Comparison of ENCODE assay signal across 8 mouse cellular contexts in the genomic region with DNA sequence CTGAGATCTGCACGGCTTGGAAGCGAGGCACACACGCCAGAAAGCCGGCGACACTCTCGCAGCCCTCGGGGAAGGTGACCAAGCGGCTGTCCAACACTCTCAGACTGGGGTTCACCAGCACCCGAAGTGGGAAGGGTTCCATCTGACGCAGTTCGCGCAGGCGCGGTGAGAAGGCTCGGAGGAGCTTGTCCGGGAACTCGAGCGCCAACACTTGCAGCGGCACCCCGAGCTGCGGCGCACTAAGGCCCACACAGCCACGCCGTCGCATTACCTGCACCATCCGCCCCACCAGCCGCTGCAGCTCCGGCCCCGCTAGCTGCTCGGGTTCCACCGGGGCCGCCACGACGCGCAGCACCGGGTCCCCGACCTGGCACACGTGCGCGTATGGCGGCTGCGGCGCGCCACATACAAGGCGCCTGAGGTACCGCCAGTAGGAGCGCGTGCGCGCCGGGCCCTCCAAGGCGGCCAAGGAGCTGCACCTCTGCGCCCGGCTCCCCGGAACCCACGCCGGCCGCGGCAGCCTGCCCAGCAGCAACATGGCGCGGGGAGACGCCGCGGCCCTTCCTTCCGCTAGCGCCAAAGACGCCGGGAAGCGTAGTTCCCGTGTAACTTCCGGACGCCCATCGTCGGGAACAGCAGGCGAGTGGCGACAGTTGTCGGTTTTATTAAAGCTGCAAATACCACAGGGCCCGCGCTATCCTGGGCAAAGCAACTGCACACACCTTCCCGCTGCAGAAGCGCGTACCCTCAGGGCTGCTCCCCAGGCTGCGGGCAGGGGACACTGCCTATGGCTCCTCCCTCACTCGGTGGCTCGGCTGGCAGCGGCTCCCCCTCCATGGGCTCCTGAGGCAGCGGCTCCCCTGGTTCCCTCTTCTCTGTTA. TPM values are rescaled to one million over a fixed set of nuclear protein-coding genes. Genes with fewer than 3 reads are reported as not detected.
DNase-seq lines count a peak whose midpoint lies in the region; ATAC-seq and TF ChIP-seq lines count a peak whose summit lies in the region.

A gene (minus strand): TSS at position 554 of the 881 bp plus-strand sequence.

- TF ChIP-seq EP300 in liver, embryonic 14.5 days (IDR thresholded peaks at IDR 0.05; ENCODE audit: low read depth): no peak

- no peaks in the 10 kb centered on the region for H3K9me3 ChIP-seq in forebrain, embryonic 12.5 days
- no peaks in the 10 kb centered on the region for H3K9me3 ChIP-seq in heart, embryonic 16.5 days (replicated peaks; ENCODE audit: control insufficient read depth, low read length)
- no peaks in the 10 kb centered on the region for H3K9me3 ChIP-seq in liver, embryonic 14.5 days (ENCODE audit: control insufficient read depth, low read length)
- no peaks in the 10 kb centered on the region for H3K9me3 ChIP-seq in neural tube, embryonic 11.5 days (ENCODE audit: control insufficient read depth, low read length)
- H3K9me3 ChIP-seq in stomach, embryonic 16.5 days (replicated peaks; ENCODE audit: control insufficient read depth, low read length): no peaks in the 10 kb centered on the region

- no peaks in the 10 kb centered on the region for H3K27me3 ChIP-seq in forebrain, embryonic 12.5 days
- H3K27me3 ChIP-seq in heart, embryonic 16.5 days (ENCODE audit: control insufficient read depth, insufficient read depth, low read length): no peaks in the 10 kb centered on the region
- no peaks in the 10 kb centered on the region for H3K27me3 ChIP-seq in liver, embryonic 14.5 days (ENCODE audit: control insufficient read depth, insufficient read depth, low read length)
- H3K27me3 ChIP-seq in neural tube, embryonic 11.5 days (ENCODE audit: control insufficient read depth, insufficient read depth, low read length): no peaks in the 10 kb centered on the region
- no peaks in the 10 kb centered on the region for H3K27me3 ChIP-seq in stomach, embryonic 16.5 days (ENCODE audit: control insufficient read depth, insufficient read depth, low read length)

- under 1% methylated on average over 87 of the region's 87 CpGs for WGBS in forebrain, embryonic 12.5 days
- WGBS in heart, embryonic 16.5 days: under 1% methylated on average over 87 of the region's 87 CpGs
- 0% methylated on average over 87 of the region's 87 CpGs for WGBS in liver, embryonic 14.5 days (ENCODE audit: insufficient replicate concordance)
- WGBS in neural tube, embryonic 11.5 days: under 1% methylated on average over 76 of the region's 87 CpGs
- WGBS in stomach, embryonic 16.5 days: under 1% methylated on average over 87 of the region's 87 CpGs

- ATAC-seq in forebrain, embryonic 12.5 days (ENCODE audit: low FRiP score): peak; percentile 85
- peak; percentile 86 for ATAC-seq in heart, embryonic 16.5 days (replicated peaks; ENCODE audit: extremely low read depth, insufficient read depth, low FRiP score)
- ATAC-seq in liver, embryonic 14.5 days (ENCODE audit: insufficient read depth): peak; percentile 79
- peak; percentile 83 for ATAC-seq in neural tube, embryonic 11.5 days (ENCODE audit: insufficient read depth, low FRiP score, low TSS enrichment)
- ATAC-seq in stomach, embryonic 16.5 days (ENCODE audit: insufficient read depth, low FRiP score): peak; percentile 87

- peak within 1 kb of the TSS; percentile 92 for H3K27ac ChIP-seq in forebrain, embryonic 12.5 days
- peak within 1 kb of the TSS; percentile 92 for H3K27ac ChIP-seq in heart, embryonic 16.5 days (ENCODE audit: low read length)
- H3K27ac ChIP-seq in liver, embryonic 14.5 days: peak within 1 kb of the TSS; percentile 37
- H3K27ac ChIP-seq in neural tube, embryonic 11.5 days (ENCODE audit: low read depth, low read length): peak within 1 kb of the TSS; percentile 85
- peak within 1 kb of the TSS; percentile 93 for H3K27ac ChIP-seq in stomach, embryonic 16.5 days (ENCODE audit: low read length)

- DNase-seq in CD8-positive naive resting alpha-beta T cell, adult 2 months (ENCODE audit: low read depth in 2 of 2, low spot score in 2 of 2): peak; percentile 62 to 69
- peak; percentile 75 for DNase-seq in c-Kit-positive CD71-positive TER-119-negative erythroid progenitor cells, embryonic 14.5 days (ENCODE audit: low read depth)
- peak; percentile 82 to 90 for DNase-seq in kidney, postnatal 36 days
- DNase-seq in liver, embryonic 14.5 days (ENCODE audit: low read depth in 3 of 3, low spot score in 3 of 3): peak; percentile 52 to 54 (median 53)
- peak; percentile 80 for DNase-seq in neural tube, embryonic 11.5 days (ENCODE audit: low spot score)

- peaks cover 24% of the 10 kb centered on the region for H3K4me1 ChIP-seq in forebrain, embryonic 12.5 days
- H3K4me1 ChIP-seq in heart, embryonic 16.5 days (ENCODE audit: control insufficient read depth, insufficient read depth, low read length): peaks cover 19% of the 10 kb centered on the region
- peaks cover 0 to 11% of the 10 kb centered on the region in 2 experiments; a peak in 2 of 4 replicates for H3K4me1 ChIP-seq in liver, embryonic 14.5 days (replicated peaks; ENCODE audit: control insufficient read depth in 2 of 2, insufficient read depth in 2 of 2, low read length in 1 of 2)
- H3K4me1 ChIP-seq in neural tube, embryonic 11.5 days (ENCODE audit: control insufficient read depth, insufficient read depth, low read length): 0 out of 2 replicates have a peak, but pooled peaks cover 4% of the 10 kb centered on the region
- peaks cover 4% of the 10 kb centered on the region for H3K4me1 ChIP-seq in stomach, embryonic 16.5 days (ENCODE audit: control insufficient read depth, insufficient read depth, low read length)

- no peak for TF ChIP-seq CTCF in liver, embryonic 14.5 days (IDR thresholded peaks at IDR 0.05; ENCODE audit: low read depth)

- peak within 1 kb of the TSS; percentile 92 for H3K4me2 ChIP-seq in forebrain, embryonic 12.5 days
- H3K4me2 ChIP-seq in heart, embryonic 16.5 days (ENCODE audit: low read depth, low read length): peak within 1 kb of the TSS; percentile 93
- H3K4me2 ChIP-seq in liver, embryonic 14.5 days (ENCODE audit: low read depth): peak within 1 kb of the TSS; percentile 83
- H3K4me2 ChIP-seq in neural tube, embryonic 11.5 days (ENCODE audit: low read depth): peak within 1 kb of the TSS; percentile 93
- H3K4me2 ChIP-seq in stomach, embryonic 16.5 days (ENCODE audit: low read depth, low read length): peak within 1 kb of the TSS; percentile 86

- peaks cover 81% of the 10 kb centered on the region for H3K36me3 ChIP-seq in forebrain, embryonic 12.5 days (replicated peaks)
- H3K36me3 ChIP-seq in heart, embryonic 16.5 days (ENCODE audit: control insufficient read depth, insufficient read depth): peaks cover 70% of the 10 kb centered on the region
- H3K36me3 ChIP-seq in liver, embryonic 14.5 days (replicated peaks; ENCODE audit: control insufficient read depth, insufficient read depth, low read depth): peaks cover 65% of the 10 kb centered on the region
- H3K36me3 ChIP-seq in neural tube, embryonic 11.5 days (ENCODE audit: control insufficient read depth, insufficient read depth, low read length): peaks cover 39% of the 10 kb centered on the region
- peaks cover 21% of the 10 kb centered on the region for H3K36me3 ChIP-seq in stomach, embryonic 16.5 days (ENCODE audit: control insufficient read depth, insufficient read depth, low read length)

- peak within 1 kb of the TSS; percentile 89 for H3K4me3 ChIP-seq in forebrain, embryonic 12.5 days (replicated peaks)
- H3K4me3 ChIP-seq in heart, embryonic 16.5 days (ENCODE audit: low read length): peak within 1 kb of the TSS; percentile 80
- peak within 1 kb of the TSS; percentile 68 to 83 for H3K4me3 ChIP-seq in liver, embryonic 14.5 days (ENCODE audit: insufficient read depth in 1 of 2, low read depth in 2 of 2, low read length in 2 of 2)
- H3K4me3 ChIP-seq in neural tube, embryonic 11.5 days (ENCODE audit: low read depth, low read length): peak within 1 kb of the TSS; percentile 83
- H3K4me3 ChIP-seq in stomach, embryonic 16.5 days (replicated peaks; ENCODE audit: low read length): peak within 1 kb of the TSS; percentile 82

- peak within 1 kb of the TSS; percentile 80 for H3K9ac ChIP-seq in forebrain, embryonic 12.5 days
- peak within 1 kb of the TSS; percentile 87 for H3K9ac ChIP-seq in heart, embryonic 16.5 days (ENCODE audit: low read length)
- H3K9ac ChIP-seq in liver, embryonic 14.5 days (replicated peaks): peak within 1 kb of the TSS; percentile 64
- H3K9ac ChIP-seq in neural tube, embryonic 11.5 days (ENCODE audit: low read length): peak within 1 kb of the TSS; percentile 89
- peak within 1 kb of the TSS; percentile 89 for H3K9ac ChIP-seq in stomach, embryonic 16.5 days (ENCODE audit: low read length)

RNA-seq across cellular contexts. Expression of the gene that starts here (rescaled TPM):
- 35.7 and 39.9 TPM in 2 replicates for polyA plus RNA-seq in forebrain, embryonic 12.5 days (2016; fragmentation: Nextera tagmentation; extraction: Ambion mirVana)
- polyA plus RNA-seq in heart, embryonic 16.5 days (2015; fragmentation: Nextera tagmentation; extraction: Ambion mirVana): 51.0 and 53.2 TPM in 2 replicates
- polyA plus RNA-seq in liver, embryonic 14.5 days (2012; rRNA removed): 9.9 and 11.8 TPM in 2 replicates
- polyA plus RNA-seq in liver, embryonic 14.5 days (2014; fragmentation: Nextera tagmentation; extraction: Ambion mirVana): 8.4 and 9.9 TPM in 2 replicates
- polyA plus RNA-seq in neural tube, embryonic 11.5 days (2014; fragmentation: Nextera tagmentation; extraction: Ambion mirVana): 43.5 and 44.8 TPM in 2 replicates
- 35.3 and 35.7 TPM in 2 replicates for polyA plus RNA-seq in stomach, embryonic 16.5 days (2015; fragmentation: Nextera tagmentation; extraction: Ambion mirVana)

Comparison
In these comparisons a context has a peak if more than half of its experiments do, and no peak if none do; other contexts are left out.
1. Peak in every context shown above with its lines: DNase-seq, ATAC-seq, H3K4me3 ChIP-seq and H3K27ac ChIP-seq.
2. H3K27ac ChIP-seq: peak in every context shown above with its lines; median percentile 93 in stomach, embryonic 16.5 days; 92 in forebrain, embryonic 12.5 days; 92 in heart, embryonic 16.5 days; 85 in neural tube, embryonic 11.5 days; 37 in liver, embryonic 14.5 days.